Comparison of ENCODE assay signal across 9 mouse cellular contexts in the genomic region with DNA sequence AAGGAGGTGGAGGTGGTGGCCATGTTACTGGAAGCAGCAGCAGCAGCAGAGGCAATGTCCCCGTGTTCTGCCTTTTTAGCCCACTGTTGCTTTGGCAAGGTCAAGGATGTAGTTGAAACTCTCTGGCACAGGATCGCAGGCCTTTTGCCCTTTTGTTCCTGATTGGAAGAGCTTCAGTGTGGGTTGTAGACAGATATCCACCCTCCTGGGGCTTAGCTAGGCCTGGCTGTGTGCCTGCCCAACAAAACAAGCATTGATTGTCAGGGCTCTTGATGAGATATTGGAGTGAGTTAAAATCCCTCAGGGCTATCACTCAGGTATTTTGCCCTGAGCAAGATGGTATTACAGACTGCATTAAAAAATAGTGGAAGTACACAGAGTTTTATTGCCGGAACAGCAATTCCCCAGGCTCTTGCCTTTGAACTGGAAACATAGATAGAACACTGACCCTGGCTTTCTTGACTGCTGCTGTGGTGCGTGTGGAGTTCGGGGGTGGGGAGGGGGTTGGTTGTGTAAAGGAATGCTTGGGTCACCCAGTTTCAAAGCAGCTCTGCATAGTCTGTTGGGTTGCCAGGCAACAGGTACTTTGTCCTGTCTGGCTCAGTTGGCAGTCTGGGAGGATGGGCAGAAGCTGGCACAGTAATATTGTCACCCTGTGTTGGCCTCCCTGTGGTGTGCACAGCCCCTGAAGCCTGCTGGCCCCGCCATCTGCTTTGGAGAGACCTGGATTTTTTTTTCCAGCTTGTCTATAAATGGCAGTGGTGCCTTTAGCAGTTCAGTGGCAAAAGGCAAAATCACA. TPM values are rescaled to one million over a fixed set of nuclear protein-coding genes. Genes with fewer than 3 reads are reported as not detected.
DNase-seq lines count a peak whose midpoint lies in the region; ATAC-seq lines count a peak whose summit lies in the region.
"Had no signal": no experiment of that assay in that cellular context is flagged by ENCODE, and none has a peak within 500 bp of the region (broad histone marks: within the 10 kb centered on the region; RNA-seq: fewer than 3 reads in every experiment).

No protein-coding gene starts in this region.

- DNase-seq in liver, embryonic 13.5 days = no peak
- no peak for DNase-seq in liver
- peak; percentile 23 for DNase-seq in embryo, embryonic 11.5 days (ENCODE audit: low read depth, low spot score)
- peak; percentile 50 to 61 for DNase-seq in kidney, postnatal 36 days
- no peak for DNase-seq in spleen, postnatal 14 days (ENCODE audit: low spot score in 2 of 2)
- no peak for DNase-seq in spleen, postnatal 36 days (ENCODE audit: low spot score in 2 of 2)

- 54% methylated on average over 6 of the region's 6 CpGs for WGBS in liver, embryonic 13.5 days (ENCODE audit: insufficient replicate concordance)
- WGBS in heart, embryonic 13.5 days = 17% methylated on average over 6 of the region's 6 CpGs
- 9% methylated on average over 6 of the region's 6 CpGs for WGBS in midbrain, embryonic 15.5 days

- H3K4me2 ChIP-seq in liver, embryonic 13.5 days = no peak overlapping the region
- H3K4me2 ChIP-seq in heart, embryonic 13.5 days = no peak overlapping the region
- H3K4me2 ChIP-seq in midbrain, embryonic 15.5 days = no peak overlapping the region

- H3K4me3 ChIP-seq in liver, embryonic 13.5 days (replicated peaks) = no peak overlapping the region
- no peak overlapping the region for H3K4me3 ChIP-seq in heart, embryonic 13.5 days
- H3K4me3 ChIP-seq in midbrain, embryonic 15.5 days = no peak overlapping the region
- H3K4me3 ChIP-seq: megakaryocyte, embryonic 14.5 days had no signal

- 0 out of 2 replicates have a peak, but pooled peaks have one; percentile 12 for ATAC-seq in liver, embryonic 13.5 days (ENCODE audit: low read depth)
- ATAC-seq in heart, embryonic 13.5 days (ENCODE audit: extremely low read depth, insufficient number of reproducible peaks, low FRiP score, low TSS enrichment) = peak; percentile 73
- ATAC-seq in midbrain, embryonic 15.5 days (replicated peaks) = peak; percentile 98

- no peak overlapping the region for H3K9ac ChIP-seq in liver, embryonic 13.5 days
- peak overlapping the region; percentile 50 for H3K9ac ChIP-seq in heart, embryonic 13.5 days
- H3K9ac ChIP-seq in midbrain, embryonic 15.5 days = no peak overlapping the region

- H3K36me3 ChIP-seq in liver, embryonic 13.5 days = no peaks in the 10 kb centered on the region
- H3K36me3 ChIP-seq in heart, embryonic 13.5 days = 0 out of 2 replicates have a peak, but pooled peaks cover under 1% of the 10 kb centered on the region
- no peaks in the 10 kb centered on the region for H3K36me3 ChIP-seq in midbrain, embryonic 15.5 days (replicated peaks)

- H3K4me1 ChIP-seq in liver, embryonic 13.5 days (replicated peaks) = peaks cover 9% of the 10 kb centered on the region; the same call in 1 of the 2 replicates
- peaks cover 46% of the 10 kb centered on the region for H3K4me1 ChIP-seq in heart, embryonic 13.5 days
- peaks cover 16% of the 10 kb centered on the region for H3K4me1 ChIP-seq in midbrain, embryonic 15.5 days
- H3K4me1 ChIP-seq: megakaryocyte, embryonic 14.5 days had no signal

- no peaks in the 10 kb centered on the region for H3K27me3 ChIP-seq in liver, embryonic 13.5 days
- H3K27me3 ChIP-seq in heart, embryonic 13.5 days (replicated peaks) = no peaks in the 10 kb centered on the region
- H3K27me3 ChIP-seq in midbrain, embryonic 15.5 days (replicated peaks) = no peaks in the 10 kb centered on the region

- no peaks in the 10 kb centered on the region for H3K9me3 ChIP-seq in liver, embryonic 13.5 days (replicated peaks)
- no peaks in the 10 kb centered on the region for H3K9me3 ChIP-seq in heart, embryonic 13.5 days
- no peaks in the 10 kb centered on the region for H3K9me3 ChIP-seq in midbrain, embryonic 15.5 days
- H3K9me3 ChIP-seq: megakaryocyte, embryonic 14.5 days had no signal

- no peak overlapping the region for H3K27ac ChIP-seq in liver, embryonic 13.5 days
- H3K27ac ChIP-seq in heart, embryonic 13.5 days (replicated peaks) = peak overlapping the region; percentile 88
- H3K27ac ChIP-seq in midbrain, embryonic 15.5 days = peak overlapping the region; percentile 57

RNA-seq across cellular contexts. Expression of a gene that starts 32.5 kb away (rescaled TPM):
- 4.1 and 4.2 TPM in 2 replicates for polyA plus RNA-seq in liver, embryonic 13.5 days (2015; fragmentation: Nextera tagmentation; extraction: Ambion mirVana)
- 15.8 and 16.1 TPM in 2 replicates for polyA plus RNA-seq in heart, embryonic 13.5 days (2015; fragmentation: Nextera tagmentation; extraction: Ambion mirVana)
- 10.9 and 13.3 TPM in 2 replicates for polyA plus RNA-seq in midbrain, embryonic 15.5 days (2015; fragmentation: Nextera tagmentation; extraction: Ambion mirVana)

RNA-seq across cellular contexts. Expression of a gene that starts 55.3 kb away (rescaled TPM):
- not detected in 2 replicates for polyA plus RNA-seq in liver, embryonic 13.5 days (2015; fragmentation: Nextera tagmentation; extraction: Ambion mirVana)
- 0.08 and 0.20 TPM in 2 replicates for polyA plus RNA-seq in heart, embryonic 13.5 days (2015; fragmentation: Nextera tagmentation; extraction: Ambion mirVana)
- polyA plus RNA-seq in midbrain, embryonic 15.5 days (2015; fragmentation: Nextera tagmentation; extraction: Ambion mirVana) = not detected in 2 replicates

Comparison
In these comparisons a context has a peak if more than half of its experiments do, and no peak if none do; other contexts are left out.
1. ATAC-seq: peak in every context shown above with its lines; median percentile 98 in midbrain, embryonic 15.5 days; 73 in heart, embryonic 13.5 days; 12 in liver, embryonic 13.5 days.
2. DNase-seq: peak in embryo, embryonic 11.5 days (single experiment) and kidney, postnatal 36 days (2 of 2); none in liver, embryonic 13.5 days (single experiment), liver (single experiment), spleen, postnatal 14 days (0 of 2) and spleen, postnatal 36 days (0 of 2).